Mouse (Mus musculus) left cerebral cortex, adult 18-20 months (tissue): ENCODE results near the gene Ttc23l. TPM values are rescaled to one million over a fixed set of nuclear protein-coding genes. Genes with fewer than 3 reads are reported as not detected.

Source experiments
- total RNA-seq, 2 experiments: library from RNA; stranded (reverse); gene quantifications; 2 replicates each; pipeline ENCODE4 v1.2.3; 2021

The Ttc23l gene
- total RNA-seq, 2 experiments from 2014 or later, result not detected

Other genes with a start within 250 kb of the Ttc23l start
- gene Gm21973, start 233.3 kb downstream of the Ttc23l start, total RNA-seq, result not detected
- gene Agxt2, start 200.1 kb downstream of the Ttc23l start, total RNA-seq, result not detected
- gene Dnajc21, start 88.2 kb downstream of the Ttc23l start, total RNA-seq, result 10 to 100 TPM; 32.2 to 34.7 TPM
- gene Brix1, start 72.7 kb downstream of the Ttc23l start, total RNA-seq, result 10 to 100 TPM; 21.8 to 25.1 TPM
- 10 to 100 TPM; 16.6 to 21.4 TPM for gene Rad1, start 72.7 kb downstream of the Ttc23l start, total RNA-seq
- gene Rai14, start 156.0 kb upstream of the Ttc23l start, total RNA-seq, result 10 to 100 TPM in 1 of 2 experiments, 1 to 10 TPM in 1; 7.3 to 11.1 TPM